Mouse (Mus musculus) Patski (cell line): ENCODE data around the gene Gse1. TPM values are rescaled to one million over a fixed set of nuclear protein-coding genes. Genes with fewer than 3 reads are reported as not detected.
A peak's percentile ranks its signal among the peaks of the same experiment; 100 is the strongest.

ENCODE experiments used
- ATAC-seq: fragments of 100-300 bp; one replicate; pipeline ENCODE4 v1.8.0; 2021
- CTCF ChIA-PET: fragments of 350-600 bp; sonication (Branson Sonifier 250); formaldehyde crosslinking; loops from one replicate; lab custom pipeline; 2022; ENCODE audit warnings: inconsistent platforms; lab: Charles Lee
- POLR2A ChIA-PET: fragments of 350-600 bp; sonication (Branson Sonifier 250); formaldehyde crosslinking; loops from one replicate; lab custom pipeline; 2022; ENCODE audit warnings: antibody characterized with exemption, inconsistent platforms; lab: Charles Lee
- DNase-seq: peaks from one replicate; pipeline ENCODE4 v3.0.0-alpha.2; 2011; ENCODE audit warnings: low read depth, low spot score
- H3K27me3 ChIP-seq: fragments of 371-371 bp; one replicate; pipeline ENCODE4 v1.5.1; 2021
- CTCF ChIP-seq: fragments of 100-300 bp; IDR thresholded peaks from one replicate; pipeline ENCODE4 v1.5.1; 2021
- in situ Hi-C: fragments of 300-500 bp; cut with MboI; formaldehyde crosslinking; loops from 3 replicates; pipeline ENCODE4 v1.11.1; 2018; ENCODE audit warnings: low pct_unique_long_range_greater_than_20kb, mixed read lengths
- polyA plus RNA-seq: library from polyadenylated mRNA; unstranded; gene quantifications from one replicate; pipeline ENCODE4 v1.2.3, GENCODE M21; 2021

Gse1 gene
- polyA plus RNA-seq, 1 experiment from 2014 or later: 19.8 TPM

GRCm38 (mm10) chr8:120293421-120294357 lies 65.4 kb downstream of the Gse1 start:
- POLR2A ChIA-PET: no interaction called here
- in situ Hi-C loops: no loop called here

GRCm38 (mm10) chr8:120294982-120295870 lies 67.0 kb downstream of the Gse1 start:
- no peak for ATAC-seq
- TF ChIP-seq CTCF: no peak
- in situ Hi-C loops: no loop called here

More at GRCm38 (mm10) chr8:120293421-120294357, 65.4 kb downstream of the Gse1 start:
- CTCF ChIA-PET: interaction anchor here (0.7 to 2.3 kb wide), 2 partner anchors 12 to 24 kb away, joined by 3 to 7 read pairs; no protein-coding TSS in a partner anchor
- ATAC-seq (no peak), DNase-seq (no peak)
- TF ChIP-seq CTCF: no peak
- no peaks in the 10 kb centered on the region for H3K27me3 ChIP-seq

DNA sequence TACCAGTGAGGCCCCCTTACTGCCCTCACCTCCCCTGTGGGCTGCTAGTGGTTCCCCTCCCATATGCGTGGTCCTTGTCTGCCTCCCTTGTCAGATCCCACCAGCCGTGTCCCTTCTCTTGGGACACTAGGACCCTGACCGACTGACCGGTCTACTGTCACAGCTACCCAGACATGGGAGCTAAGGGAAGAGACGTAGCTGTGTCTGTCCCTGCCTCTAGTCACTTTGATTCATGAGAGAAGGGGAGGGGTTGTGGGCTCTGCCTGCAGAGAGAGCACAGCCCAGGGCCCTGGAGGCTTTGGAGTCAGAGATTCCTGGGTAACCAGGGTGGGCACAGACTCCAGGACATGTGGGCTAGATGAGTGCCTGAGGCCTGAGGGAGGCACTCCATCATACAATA lies 68.7 kb downstream of the Gse1 start:
- ATAC-seq (no peak), DNase-seq (no peak)
- ChIA-PET POLR2A (interaction anchor here (0.7 kb wide), 1 partner anchor 11 kb away, joined by 4 read pairs; no protein-coding TSS in a partner anchor), CTCF (interaction anchor here (1.2 kb wide), 1 partner anchor 9 kb away, joined by 4 read pairs; no protein-coding TSS in a partner anchor)
- H3K27me3 ChIP-seq: no peaks in the 10 kb centered on the region
- TF ChIP-seq CTCF: no peak
- in situ Hi-C loops: no loop called here

More at GRCm38 (mm10) chr8:120294982-120295870, 67.0 kb downstream of the Gse1 start:
- no peaks in the 10 kb centered on the region for H3K27me3 ChIP-seq
- CTCF ChIA-PET: interaction anchor here (1.2 to 2.3 kb wide), 2 partner anchors 14 to 24 kb away, joined by 4 to 7 read pairs; no protein-coding TSS in a partner anchor
- POLR2A ChIA-PET: no interaction called here
- no peak for DNase-seq

GRCm38 (mm10) chr8:120298601-120299532 lies 70.6 kb downstream of the Gse1 start:
- POLR2A ChIA-PET: no interaction called here
- CTCF ChIA-PET: interaction anchor here (4.1 to 4.7 kb wide), 2 partner anchors 10 to 19 kb away, joined by 18 to 49 read pairs; no protein-coding TSS in a partner anchor
- DNase-seq (no peak), ATAC-seq (no peak)
- no peak for TF ChIP-seq CTCF
- in situ Hi-C loops: no loop called here
- H3K27me3 ChIP-seq: no peaks in the 10 kb centered on the region

- DNase-seq (no peak), ATAC-seq (peak; percentile 61)
- in situ Hi-C loops: no loop called here
- no peak for TF ChIP-seq CTCF
- ChIA-PET POLR2A (interaction anchor here (1.2 kb wide), 1 partner anchor 22 kb away, joined by 3 read pairs; no protein-coding TSS in a partner anchor), CTCF (interaction anchor here (0.7 to 4.7 kb wide), 15 partner anchors 9 to 263 kb away, joined by 3 to 49 read pairs (median 4); partner anchors contain the start of gene Fam92b)
- H3K27me3 ChIP-seq: no peaks in the 10 kb centered on the region
Measured at GRCm38 (mm10) chr8:120300601-120301141, 72.4 kb downstream of the Gse1 start.

- ChIA-PET POLR2A (no interaction called here), CTCF (interaction anchor here (1.5 to 4.1 kb wide), 2 partner anchors 14 to 16 kb away, joined by 6 to 18 read pairs; no protein-coding TSS in a partner anchor)
- no peaks in the 10 kb centered on the region for H3K27me3 ChIP-seq
- ATAC-seq: no peak
- DNase-seq: no peak
- in situ Hi-C loops: no loop called here
- no peak for TF ChIP-seq CTCF
Measured at GRCm38 (mm10) chr8:120302941-120303675, 74.9 kb downstream of the Gse1 start.

GRCm38 (mm10) chr8:120304097-120304496 lies 75.8 kb downstream of the Gse1 start:
- ChIA-PET CTCF (interaction anchor here (1.5 kb wide), 1 partner anchor 15 kb away, joined by 6 read pairs; no protein-coding TSS in a partner anchor), POLR2A (no interaction called here)
- TF ChIP-seq CTCF: no peak
- in situ Hi-C loops: no loop called here
- ATAC-seq (no peak), DNase-seq (no peak)
- no peaks in the 10 kb centered on the region for H3K27me3 ChIP-seq

DNA sequence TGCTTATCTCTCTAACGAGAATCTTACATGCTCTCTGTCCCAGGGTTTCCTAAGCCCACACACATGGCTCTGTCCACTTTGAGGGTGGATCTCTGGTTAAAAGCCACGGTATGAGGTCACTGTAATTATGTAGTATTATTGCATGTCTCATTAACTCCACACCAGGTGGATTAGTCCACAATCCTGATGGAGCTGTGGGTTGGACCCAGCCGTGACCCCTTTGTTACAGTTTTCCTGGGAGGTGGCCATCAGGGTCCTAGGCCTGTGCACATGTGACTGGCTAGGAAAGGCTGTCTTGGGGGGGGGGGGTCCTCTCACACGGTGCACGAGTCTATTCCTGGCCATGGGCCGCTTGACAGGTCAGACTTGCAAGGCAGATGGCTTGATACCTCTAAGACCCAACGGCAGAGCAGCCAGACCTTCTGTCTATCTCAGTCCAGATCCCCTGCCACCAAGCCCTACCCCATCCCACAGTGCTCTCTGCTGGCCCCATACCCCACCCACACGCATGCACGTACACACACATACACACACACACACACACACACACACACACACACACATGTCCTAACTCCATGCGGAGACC lies 77.6 kb downstream of the Gse1 start:
- no peak for TF ChIP-seq CTCF
- ATAC-seq (peak; percentile 9), DNase-seq (peak; percentile 81)
- ChIA-PET CTCF (interaction anchor here (1.2 to 1.5 kb wide), 2 partner anchors 13 to 17 kb away, joined by 4 to 11 read pairs; no protein-coding TSS in a partner anchor), POLR2A (no interaction called here)
- H3K27me3 ChIP-seq: no peaks in the 10 kb centered on the region
- in situ Hi-C loops: no loop called here
